Mouse (Mus musculus) G1E (cell line): ENCODE data around the gene Rac3. TPM values are rescaled to one million over a fixed set of nuclear protein-coding genes. Genes with fewer than 3 reads are reported as not detected.
A peak's percentile ranks its signal among the peaks of the same experiment; 100 is the strongest.

Experiments
- ATAC-seq: 2 replicates; pipeline ENCODE4 v1.8.0; 2016; ENCODE audit warnings: mild to moderate bottlenecking; ENCODE audit not compliant: insufficient number of reproducible peaks, poor library complexity, low FRiP score, severe bottlenecking; ENCODE audit errors: extremely low read depth
- DNase-seq: peaks from one replicate; pipeline ENCODE4 v3.0.0; 2012; ENCODE audit warnings: low spot score
- H3K27me3 ChIP-seq: 2 replicates; pipeline ENCODE4 v1.6.1; 2012; ENCODE audit warnings: mild to moderate bottlenecking, low read length, inconsistent platforms; ENCODE audit not compliant: insufficient read depth
- H3K36me3 ChIP-seq: replicated peaks from 2 replicates; pipeline ENCODE3; 2012; ENCODE audit warnings: mild to moderate bottlenecking, inconsistent platforms
- H3K4me1 ChIP-seq: 2 replicates; pipeline ENCODE4 v1.6.1; 2012; ENCODE audit warnings: low read depth, low read length, inconsistent platforms, mixed read lengths; ENCODE audit not compliant: insufficient read depth
- H3K4me3 ChIP-seq: 2 replicates; pipeline ENCODE4 v1.5.1; 2012; ENCODE audit warnings: low read depth, mild to moderate bottlenecking, inconsistent platforms, low read length, moderate library complexity, mixed read lengths
- H3K9me3 ChIP-seq: replicated peaks from 2 replicates; pipeline ENCODE4 v1.6.1; 2012; ENCODE audit warnings: inconsistent platforms
- CTCF ChIP-seq: IDR thresholded peaks from 2 replicates; pipeline ENCODE4 v1.5.1; 2012; ENCODE audit warnings: low read depth, low read length, inconsistent platforms, mixed read lengths
- GATA1 ChIP-seq: IDR thresholded peaks from 2 replicates; pipeline ENCODE4 v1.6.1; 2012; ENCODE audit warnings: borderline replicate concordance, low read length, inconsistent platforms, mixed read lengths
- GATA2 ChIP-seq: IDR thresholded peaks from 2 replicates; pipeline ENCODE4 v1.6.1; 2012; ENCODE audit warnings: low read depth, low read length, inconsistent platforms, borderline replicate concordance
- POLR2AphosphoS5 ChIP-seq: IDR thresholded peaks from 2 replicates; pipeline ENCODE4 v1.6.1; 2012; ENCODE audit warnings: low read depth, low read length, inconsistent platforms; ENCODE audit not compliant: insufficient replicate concordance
- TAL1 ChIP-seq: conservative IDR thresholded peaks from 2 replicates; pipeline ENCODE4 v1.6.1; 2012; ENCODE audit warnings: low read depth, low read length, inconsistent platforms, mixed read lengths
- polyA plus RNA-seq: library from polyadenylated mRNA; stranded (reverse); fragments of >175 nt; gene quantifications from 2 replicates; pipeline ENCODE4 v1.2.3, GENCODE M21; 2012
- total RNA-seq, 2 experiments: library from RNA; stranded (forward) in 1 of 2; stranded (reverse) in 1 of 2; fragments of 200-1000 nt in 1 of 2; fragments of >200 nt in 1 of 2; fragmentation: Nextera tagmentation in 1 of 2; gene quantifications; 2 replicates each; pipeline ENCODE4 v1.2.3; 2014 to 2017

Gene Rac3
- total and polyA plus RNA-seq, 3 experiments = 0.66 to 2.6 (median 2.1) TPM

- DNase-seq = no peak
- no peak for ATAC-seq
- Histone ChIP-seq H3K27me3 (peaks cover 49% of the 10 kb centered on the region), H3K4me1 (peaks cover 15% of the 10 kb centered on the region), H3K4me3 (peak overlapping the region; percentile 15; the same call in 1 of the 2 replicates), H3K36me3 (peaks cover under 1% of the 10 kb centered on the region), H3K9me3 (peaks cover 3% of the 10 kb centered on the region; the same call in 1 of the 2 replicates)
- TF ChIP-seq GATA1 = no peak
- no peak for TF ChIP-seq CTCF
- no peak for TF ChIP-seq TAL1
- TF ChIP-seq GATA2 = 0 out of 2 replicates have a peak, but pooled peaks have one; percentile 7
- peak; percentile 41; the same call in 1 of the 2 replicates for TF ChIP-seq POLR2AphosphoS5
Observed at GRCm38 (mm10) chr11:120731395-120731794, 10.1 kb downstream of the Rac3 start.

GRCm38 (mm10) chr11:120731858-120732680 is 10.8 kb downstream of the Rac3 start, which contains the start of gene Cbr2:
Cbr2 (minus strand) TSS chr11:120732114.
- DNase-seq (no peak), ATAC-seq (no peak)
- peaks cover 55% of the 10 kb centered on the region for H3K27me3 ChIP-seq
- H3K36me3 ChIP-seq = no peaks in the 10 kb centered on the region
- H3K9me3 ChIP-seq = peaks cover 3% of the 10 kb centered on the region; the same call in 1 of the 2 replicates
- TF ChIP-seq GATA2 = no peak
- TF ChIP-seq GATA1 = no peak
- TF ChIP-seq CTCF = no peak
- TF ChIP-seq TAL1 = no peak
- TF ChIP-seq POLR2AphosphoS5 = no peak
- H3K4me3 ChIP-seq = peak within 1 kb of the TSS; percentile 15; the same call in 1 of the 2 replicates
- H3K4me1 ChIP-seq = peaks cover 8% of the 10 kb centered on the region

GRCm38 (mm10) chr11:120733521-120733920 is 12.3 kb downstream of the Rac3 start:
- DNase-seq (no peak), ATAC-seq (no peak)
- peaks cover 3% of the 10 kb centered on the region; the same call in 1 of the 2 replicates for H3K9me3 ChIP-seq
- H3K27me3 ChIP-seq = peaks cover 54% of the 10 kb centered on the region
- no peak overlapping the region for H3K4me3 ChIP-seq
- peaks cover 5% of the 10 kb centered on the region for H3K4me1 ChIP-seq
- TF ChIP-seq TAL1 = no peak
- no peak for TF ChIP-seq GATA2
- no peak for TF ChIP-seq GATA1
- no peak for TF ChIP-seq POLR2AphosphoS5
- no peak for TF ChIP-seq CTCF
- H3K36me3 ChIP-seq = no peaks in the 10 kb centered on the region

GRCm38 (mm10) chr11:120736424-120736823 is 15.2 kb downstream of the Rac3 start:
- ATAC-seq (no peak), DNase-seq (no peak)
- Histone ChIP-seq H3K4me3 (no peak overlapping the region), H3K9me3 (peaks cover 2% of the 10 kb centered on the region; the same call in 1 of the 2 replicates), H3K4me1 (no peaks in the 10 kb centered on the region), H3K27me3 (peaks cover 33% of the 10 kb centered on the region), H3K36me3 (no peaks in the 10 kb centered on the region)
- TF ChIP-seq GATA1 (no peak), GATA2 (no peak), CTCF (no peak), POLR2AphosphoS5 (no peak)

GRCm38 (mm10) chr11:120740981-120741380 is 19.7 kb downstream of the Rac3 start:
- DNase-seq (no peak), ATAC-seq (no peak)
- TF ChIP-seq POLR2AphosphoS5 = no peak
- TF ChIP-seq GATA1 = no peak
- no peak for TF ChIP-seq GATA2
- no peak for TF ChIP-seq CTCF
- TF ChIP-seq TAL1 = no peak
- H3K4me3 ChIP-seq = no peak overlapping the region
- no peaks in the 10 kb centered on the region for H3K9me3 ChIP-seq
- no peaks in the 10 kb centered on the region for H3K36me3 ChIP-seq
- H3K4me1 ChIP-seq = no peaks in the 10 kb centered on the region
- H3K27me3 ChIP-seq = peaks cover 16% of the 10 kb centered on the region

GRCm38 (mm10) chr11:120744121-120744701 is 22.9 kb downstream of the Rac3 start:
- no peaks in the 10 kb centered on the region for H3K4me1 ChIP-seq
- TF ChIP-seq TAL1 (no peak), GATA2 (no peak), CTCF (no peak), GATA1 (no peak)
- no peak overlapping the region for H3K4me3 ChIP-seq
- ATAC-seq (no peak), DNase-seq (no peak)
- no peaks in the 10 kb centered on the region for H3K36me3 ChIP-seq
- H3K27me3 ChIP-seq = peaks cover 12% of the 10 kb centered on the region
- no peaks in the 10 kb centered on the region for H3K9me3 ChIP-seq
